Mouse (Mus musculus): ENCODE measurements around the gene Osgin1.

- TF ChIP-seq CTCF (IDR thresholded peaks at IDR 0.05; ENCODE audit: borderline replicate concordance, extremely low read depth, insufficient read depth, insufficient read length), result no peak
- TF ChIP-seq POLR2A (IDR thresholded peaks at IDR 0.05; ENCODE audit: borderline replicate concordance, extremely low read depth, insufficient read depth, insufficient read length, poor library complexity, severe bottlenecking), result no peak
Measured at GRCm38 (mm10) chr8:119399255-119399654, 34.7 kb upstream of the Osgin1 start.
